Mouse (Mus musculus) midbrain, embryonic 16.5 days (tissue): ENCODE measurements around the gene Lrrc29. TPM values are rescaled to one million over a fixed set of nuclear protein-coding genes. Genes with fewer than 3 reads are reported as not detected.

Experiments
- ATAC-seq: fragments of 200-750 bp; cut with Nextera tagmentation; 2 replicates; pipeline ENCODE4 v1.8.0; 2017; ENCODE audit warnings: moderate TSS enrichment
- H3K27ac ChIP-seq: fragments of 300-500 bp; sonication (generic); 2 replicates; pipeline ENCODE4 v1.5.1; 2014; ENCODE audit warnings: mild to moderate bottlenecking, low read length, mixed read lengths
- H3K27me3 ChIP-seq: fragments of 300-500 bp; sonication (generic); 2 replicates; pipeline ENCODE4 v1.6.1; 2014; ENCODE audit warnings: low read depth, low read length, mixed read lengths; ENCODE audit not compliant: control insufficient read depth, insufficient read depth
- H3K36me3 ChIP-seq: fragments of 300-500 bp; sonication (generic); 2 replicates; pipeline ENCODE4 v1.6.1; 2014; ENCODE audit warnings: mild to moderate bottlenecking, low read length, moderate library complexity, mixed read lengths; ENCODE audit not compliant: control insufficient read depth, insufficient read depth
- H3K4me1 ChIP-seq: fragments of 300-500 bp; sonication (generic); 2 replicates; pipeline ENCODE4 v1.6.1; 2014; ENCODE audit warnings: mild to moderate bottlenecking, low read length, mixed read lengths; ENCODE audit not compliant: control insufficient read depth, insufficient read depth
- H3K4me2 ChIP-seq: fragments of 300-500 bp; sonication (generic); 2 replicates; pipeline ENCODE4 v1.6.1; 2014; ENCODE audit warnings: mild to moderate bottlenecking, low read length, mixed read lengths
- H3K4me3 ChIP-seq: fragments of 300-500 bp; sonication (generic); 2 replicates; pipeline ENCODE4 v1.5.1; 2014; ENCODE audit warnings: low read depth, mild to moderate bottlenecking, low read length, moderate library complexity, mixed read lengths
- H3K9ac ChIP-seq: fragments of 300-500 bp; sonication (generic); 2 replicates; pipeline ENCODE4 v1.6.1; 2014; ENCODE audit warnings: low read depth, low read length, mixed read lengths
- H3K9me3 ChIP-seq: fragments of 300-500 bp; sonication (generic); replicated peaks from 2 replicates; pipeline ENCODE4 v1.6.1; 2014; ENCODE audit warnings: mild to moderate bottlenecking, low read length, mixed read lengths; ENCODE audit not compliant: control insufficient read depth, poor library complexity, severe bottlenecking
- WGBS: fragments of 180-500 bp; shearing (Covaris S2); extraction: QIAGEN DNeasy Blood & Tissue Kit; methylation state at CpG from one replicate; pipeline ENCODE4 v1.1.7; 2014; 5-methylcytosine and 5-hydroxymethylcytosine counted together
- polyA plus RNA-seq: library from polyadenylated mRNA; unstranded; fragments of >200 nt; fragmentation: Nextera tagmentation; extraction: Ambion mirVana; gene quantifications from 2 replicates; pipeline ENCODE4 v1.2.1, GENCODE M21; 2015

Gene Lrrc29
- polyA plus RNA-seq, 1 experiment from 2014 or later = 0.83 TPM

GRCm38 (mm10) chr8:105338992-105339391 lies 12.9 kb upstream of the Lrrc29 start:
- WGBS = 62% methylated on average over 4 of the region's 4 CpGs

GRCm38 (mm10) chr8:105336373-105337130 lies 10.5 kb upstream of the Lrrc29 start:
- 50% methylated on average over 32 of the region's 32 CpGs for WGBS
- H3K4me1 ChIP-seq = no peaks in the 10 kb centered on the region

More at GRCm38 (mm10) chr8:105338992-105339391, 12.9 kb upstream of the Lrrc29 start:
- H3K4me2 ChIP-seq = no peak overlapping the region
- H3K27ac ChIP-seq = no peak overlapping the region
- H3K27me3 ChIP-seq = no peaks in the 10 kb centered on the region
- no peaks in the 10 kb centered on the region for H3K4me1 ChIP-seq
- H3K36me3 ChIP-seq = peaks cover 5% of the 10 kb centered on the region
- H3K9me3 ChIP-seq = no peaks in the 10 kb centered on the region
- no peak overlapping the region for H3K9ac ChIP-seq
- H3K4me3 ChIP-seq = no peak overlapping the region
- no peak for ATAC-seq

GRCm38 (mm10) chr8:105332523-105332922 lies 6.4 kb upstream of the Lrrc29 start:
- no peaks in the 10 kb centered on the region for H3K27me3 ChIP-seq
- no peak overlapping the region for H3K4me2 ChIP-seq
- H3K36me3 ChIP-seq = peaks cover 39% of the 10 kb centered on the region
- peaks cover under 1% of the 10 kb centered on the region for H3K4me1 ChIP-seq
- no peak overlapping the region for H3K27ac ChIP-seq
- no peak overlapping the region for H3K4me3 ChIP-seq
- ATAC-seq = no peak
- no peak overlapping the region for H3K9ac ChIP-seq
- 69% methylated on average over 2 of the region's 2 CpGs for WGBS
- no peaks in the 10 kb centered on the region for H3K9me3 ChIP-seq

More at GRCm38 (mm10) chr8:105336373-105337130, 10.5 kb upstream of the Lrrc29 start:
- Histone ChIP-seq H3K27ac (no peak overlapping the region), H3K36me3 (peaks cover 10% of the 10 kb centered on the region), H3K4me2 (peak overlapping the region; percentile 34), H3K27me3 (no peaks in the 10 kb centered on the region), H3K9ac (peak overlapping the region; percentile 38; the same call in 1 of the 2 replicates), H3K9me3 (no peaks in the 10 kb centered on the region), H3K4me3 (peak overlapping the region; percentile 16)
- peak; percentile 31 for ATAC-seq

GRCm38 (mm10) chr8:105331931-105332330 lies 5.9 kb upstream of the Lrrc29 start:
- peaks cover 7% of the 10 kb centered on the region for H3K4me1 ChIP-seq
- WGBS = 93% methylated on average over 9 of the region's 9 CpGs
- no peak overlapping the region for H3K27ac ChIP-seq
- H3K9me3 ChIP-seq = no peaks in the 10 kb centered on the region
- H3K4me3 ChIP-seq = no peak overlapping the region
- H3K4me2 ChIP-seq = no peak overlapping the region
- peaks cover 39% of the 10 kb centered on the region for H3K36me3 ChIP-seq
- no peak overlapping the region for H3K9ac ChIP-seq
- no peaks in the 10 kb centered on the region for H3K27me3 ChIP-seq
- no peak for ATAC-seq

GRCm38 (mm10) chr8:105331469-105331868 lies 5.4 kb upstream of the Lrrc29 start:
- WGBS = 96% methylated on average over 22 of the region's 22 CpGs
- H3K27me3 ChIP-seq = no peaks in the 10 kb centered on the region
- ATAC-seq = no peak
- peaks cover 7% of the 10 kb centered on the region for H3K4me1 ChIP-seq
- H3K9ac ChIP-seq = no peak overlapping the region
- no peaks in the 10 kb centered on the region for H3K9me3 ChIP-seq
- peaks cover 39% of the 10 kb centered on the region for H3K36me3 ChIP-seq
- no peak overlapping the region for H3K27ac ChIP-seq
- H3K4me3 ChIP-seq = no peak overlapping the region
- H3K4me2 ChIP-seq = no peak overlapping the region

- ATAC-seq = no peak
- H3K9ac ChIP-seq = no peak overlapping the region
- H3K4me2 ChIP-seq = no peak overlapping the region
- peaks cover 10% of the 10 kb centered on the region for H3K4me1 ChIP-seq
- 94% methylated on average over 12 of the region's 12 CpGs for WGBS
- H3K36me3 ChIP-seq = peaks cover 39% of the 10 kb centered on the region
- no peak overlapping the region for H3K4me3 ChIP-seq
- no peaks in the 10 kb centered on the region for H3K27me3 ChIP-seq
- no peak overlapping the region for H3K27ac ChIP-seq
- H3K9me3 ChIP-seq = no peaks in the 10 kb centered on the region
Measured at GRCm38 (mm10) chr8:105330325-105330724, 4.2 kb upstream of the Lrrc29 start.

GRCm38 (mm10) chr8:105326968-105327367 lies 890 bp upstream of the Lrrc29 start:
- Histone ChIP-seq H3K4me3 (peak overlapping the region; percentile 66), H3K4me1 (peaks cover 17% of the 10 kb centered on the region), H3K9ac (peak overlapping the region; percentile 68), H3K9me3 (no peaks in the 10 kb centered on the region), H3K27ac (no peak overlapping the region), H3K36me3 (peaks cover 33% of the 10 kb centered on the region), H3K4me2 (peak overlapping the region; percentile 60), H3K27me3 (no peaks in the 10 kb centered on the region)
- 43% methylated on average over 6 of the region's 6 CpGs for WGBS
- no peak for ATAC-seq

GRCm38 (mm10) chr8:105325641-105326093 lies 411 bp downstream of the Lrrc29 start:
- H3K4me1 ChIP-seq = peaks cover 17% of the 10 kb centered on the region
- 0% methylated on average over 12 of the region's 12 CpGs for WGBS
- peaks cover 20% of the 10 kb centered on the region for H3K36me3 ChIP-seq
- peak; percentile 68 for ATAC-seq
- peak overlapping the region; percentile 88 for H3K9ac ChIP-seq
- H3K27me3 ChIP-seq = no peaks in the 10 kb centered on the region
- H3K9me3 ChIP-seq = no peaks in the 10 kb centered on the region
- H3K27ac ChIP-seq = peak overlapping the region; percentile 82
- H3K4me3 ChIP-seq = peak overlapping the region; percentile 66
- H3K4me2 ChIP-seq = peak overlapping the region; percentile 79

- 97% methylated on average over 4 of the region's 4 CpGs for WGBS
Measured at GRCm38 (mm10) chr8:105323183-105323582, 2.9 kb downstream of the Lrrc29 start.

More at GRCm38 (mm10) chr8:105323183-105323582, 2.9 kb downstream of the Lrrc29 start:
- Histone ChIP-seq H3K27ac (no peak overlapping the region), H3K9me3 (no peaks in the 10 kb centered on the region), H3K4me3 (no peak overlapping the region), H3K36me3 (peaks cover 2% of the 10 kb centered on the region; the same call in 1 of the 2 replicates), H3K9ac (no peak overlapping the region), H3K27me3 (no peaks in the 10 kb centered on the region), H3K4me2 (no peak overlapping the region), H3K4me1 (peaks cover 17% of the 10 kb centered on the region)
- no peak for ATAC-seq
